Mouse (Mus musculus) testis, adult 2 months (tissue): Measurements from ENCODE around the gene Dtx4. TPM values are rescaled to one million over a fixed set of nuclear protein-coding genes. Genes with fewer than 3 reads are reported as not detected.

Experiments used
- H3K27ac ChIP-seq: fragments of 200-500 bp; 2 replicates; pipeline ENCODE4 v1.5.1; 2012; ENCODE audit warnings: low read depth, low read length; ENCODE audit not compliant: control insufficient read depth, insufficient read depth
- H3K27me3 ChIP-seq: fragments of 200-500 bp; 2 replicates; pipeline ENCODE4 v1.6.1; 2012; ENCODE audit warnings: mild to moderate bottlenecking, low read length, moderate library complexity; ENCODE audit not compliant: control insufficient read depth, insufficient read depth
- H3K36me3 ChIP-seq: fragments of 200-500 bp; 2 replicates; pipeline ENCODE4 v1.6.1; 2012; ENCODE audit warnings: mild to moderate bottlenecking, low read length; ENCODE audit not compliant: control insufficient read depth, insufficient read depth
- H3K4me1 ChIP-seq: fragments of 200-500 bp; 2 replicates; pipeline ENCODE4 v1.6.1; 2012; ENCODE audit warnings: low read length; ENCODE audit not compliant: control insufficient read depth, insufficient read depth
- H3K4me3 ChIP-seq: fragments of 200-500 bp; 2 replicates; pipeline ENCODE4 v1.5.1; 2012; ENCODE audit warnings: low read depth, mild to moderate bottlenecking, low read length, moderate library complexity, mixed read lengths; ENCODE audit not compliant: control insufficient read depth
- CTCF ChIP-seq: fragments of 200-500 bp; IDR thresholded peaks from 2 replicates; pipeline ENCODE4 v1.5.1; 2012; ENCODE audit warnings: low read depth, mild to moderate bottlenecking, inconsistent platforms, low read length, moderate library complexity; ENCODE audit not compliant: control insufficient read depth, insufficient read depth, insufficient replicate concordance
- POLR2A ChIP-seq: fragments of 200-500 bp; IDR thresholded peaks from 2 replicates; pipeline ENCODE4 v1.6.1; 2012; ENCODE audit warnings: low read depth, mild to moderate bottlenecking, inconsistent platforms, low read length, moderate library complexity; ENCODE audit not compliant: control insufficient read depth
- polyA plus RNA-seq: library from polyadenylated mRNA; depleted of rRNA; stranded (reverse); fragments of >200 nt; gene quantifications from 2 replicates; pipeline ENCODE4 v1.2.3, GENCODE M21; 2012

Dtx4 gene
- polyA plus RNA-seq, 1 experiment = 6.0 TPM

- Histone ChIP-seq H3K27ac (no peak overlapping the region; the same call in 1 of the 2 replicates), H3K4me1 (peaks cover 2% of the 10 kb centered on the region), H3K36me3 (no peaks in the 10 kb centered on the region), H3K4me3 (no peak overlapping the region), H3K27me3 (no peaks in the 10 kb centered on the region)
- TF ChIP-seq CTCF (no peak), POLR2A (no peak)
Observed at GRCm38 (mm10) chr19:12465530-12466144, 35.6 kb downstream of the Dtx4 start.

GRCm38 (mm10) chr19:12464674-12465073, 36.6 kb downstream of the Dtx4 start:
- Histone ChIP-seq H3K27ac (no peak overlapping the region; the same call in 1 of the 2 replicates), H3K27me3 (no peaks in the 10 kb centered on the region), H3K4me1 (peaks cover 2% of the 10 kb centered on the region), H3K4me3 (no peak overlapping the region), H3K36me3 (no peaks in the 10 kb centered on the region)
- TF ChIP-seq POLR2A = no peak
- TF ChIP-seq CTCF = no peak

- TF ChIP-seq CTCF = no peak
- no peak for TF ChIP-seq POLR2A
- Histone ChIP-seq H3K36me3 (no peaks in the 10 kb centered on the region), H3K4me3 (no peak overlapping the region), H3K4me1 (peaks cover 2% of the 10 kb centered on the region), H3K27me3 (no peaks in the 10 kb centered on the region), H3K27ac (peak overlapping the region; percentile 16; the same call in 1 of the 2 replicates)
Observed at GRCm38 (mm10) chr19:12464127-12464526, 37.1 kb downstream of the Dtx4 start.

GRCm38 (mm10) chr19:12463722-12464035, 37.6 kb downstream of the Dtx4 start:
- H3K36me3 ChIP-seq = no peaks in the 10 kb centered on the region

GRCm38 (mm10) chr19:12462851-12463721, 38.2 kb downstream of the Dtx4 start:
- TF ChIP-seq POLR2A (no peak), CTCF (no peak)
- Histone ChIP-seq H3K27me3 (no peaks in the 10 kb centered on the region), H3K4me3 (no peak overlapping the region), H3K36me3 (no peaks in the 10 kb centered on the region), H3K4me1 (peaks cover 2% of the 10 kb centered on the region), H3K27ac (no peak overlapping the region)

More at GRCm38 (mm10) chr19:12463722-12464035, 37.6 kb downstream of the Dtx4 start:
- TF ChIP-seq CTCF = no peak
- no peak for TF ChIP-seq POLR2A
- no peak overlapping the region for H3K4me3 ChIP-seq
- H3K27ac ChIP-seq = no peak overlapping the region
- H3K27me3 ChIP-seq = no peaks in the 10 kb centered on the region
- peaks cover 2% of the 10 kb centered on the region for H3K4me1 ChIP-seq

GRCm38 (mm10) chr19:12460282-12461249, 40.7 kb downstream of the Dtx4 start, which contains the start of gene Mpeg1:
Gene Mpeg1, plus strand, starts transcription at chr19:12460779.
- Histone ChIP-seq H3K4me3 (no peak within 1 kb of the TSS), H3K36me3 (no peaks in the 10 kb centered on the region), H3K4me1 (no peaks in the 10 kb centered on the region), H3K27me3 (no peaks in the 10 kb centered on the region), H3K27ac (peak within 1 kb of the TSS; percentile 43)
- TF ChIP-seq CTCF (no peak), POLR2A (no peak)

- H3K36me3 ChIP-seq = no peaks in the 10 kb centered on the region
- H3K4me1 ChIP-seq = no peaks in the 10 kb centered on the region
- no peak overlapping the region for H3K4me3 ChIP-seq
- no peak overlapping the region for H3K27ac ChIP-seq
- no peak for TF ChIP-seq CTCF
- TF ChIP-seq POLR2A = no peak
- no peaks in the 10 kb centered on the region for H3K27me3 ChIP-seq
Observed at GRCm38 (mm10) chr19:12459516-12459915, 41.7 kb downstream of the Dtx4 start.
